17 mouse cellular contexts compared by ENCODE assay signal in genomic region chr19:29610907-29611306, GRCm38 (mm10). TPM values are rescaled to one million over a fixed set of nuclear protein-coding genes. Genes with fewer than 3 reads are reported as not detected.
DNase-seq lines count a peak whose midpoint lies in the region; ATAC-seq and TF ChIP-seq lines count a peak whose summit lies in the region.
"Had no signal": no experiment of that assay in that cellular context is flagged by ENCODE, and none has a peak within 500 bp of the region (broad histone marks: within the 10 kb centered on the region; RNA-seq: fewer than 3 reads in every experiment).

No protein-coding gene starts in this region.

- 80% methylated on average over 10 of the region's 10 CpGs for WGBS in intestine, embryonic 15.5 days
- WGBS in liver, embryonic 13.5 days (ENCODE audit: insufficient replicate concordance) = 43% methylated on average over 10 of the region's 10 CpGs
- WGBS in stomach, embryonic 15.5 days = 78% methylated on average over 10 of the region's 10 CpGs

- 0 out of 2 replicates have a peak overlapping the region, but pooled peaks have one; percentile 37 for H3K27ac ChIP-seq in layer of hippocampus, adult 2 months
- H3K27ac ChIP-seq in intestine, embryonic 15.5 days = no peak overlapping the region
- H3K27ac ChIP-seq in liver, embryonic 13.5 days = peak overlapping the region; percentile 55; the same call in 1 of the 2 replicates
- no peak overlapping the region for H3K27ac ChIP-seq in stomach, embryonic 15.5 days
- H3K27ac ChIP-seq: embryonic facial prominence, embryonic 12.5 days; hindbrain, embryonic 10.5 days; limb, embryonic 15.5 days had no signal

- TF ChIP-seq CTCF in layer of hippocampus, adult 2 months (conservative IDR thresholded peaks at IDR 0.05) = no peak

- no peaks in the 10 kb centered on the region for H3K4me1 ChIP-seq in intestine, embryonic 15.5 days (replicated peaks)
- peaks cover 13% of the 10 kb centered on the region for H3K4me1 ChIP-seq in liver, embryonic 13.5 days (replicated peaks)
- no peaks in the 10 kb centered on the region for H3K4me1 ChIP-seq in stomach, embryonic 15.5 days
- H3K4me1 ChIP-seq: embryonic facial prominence, embryonic 12.5 days; hindbrain, embryonic 10.5 days; limb, embryonic 15.5 days had no signal

- no peak for DNase-seq in layer of hippocampus, adult 2 months (ENCODE audit: low spot score in 2 of 2)
- DNase-seq in layer of hippocampus, postnatal 25 days (ENCODE audit: extremely low spot score in 1 of 2, low spot score in 1 of 2) = no peak
- DNase-seq in liver, embryonic 13.5 days = peak; percentile 51
- no peak for DNase-seq in thymus, postnatal 36 days
- DNase-seq in right cerebral cortex, adult 18-20 months = no peak
- DNase-seq in embryo, embryonic 11 days = no peak
- DNase-seq: adrenal gland, postnatal 36 days; cerebellum, adult 11-12 months; cerebellum, postnatal 36 days; gastrocnemius, postnatal 10 days; thymus, postnatal 25 days had no signal

- H3K4me3 ChIP-seq in layer of hippocampus, adult 2 months = no peak overlapping the region
- no peak overlapping the region for H3K4me3 ChIP-seq in intestine, embryonic 15.5 days (replicated peaks)
- H3K4me3 ChIP-seq in liver, embryonic 13.5 days (replicated peaks) = no peak overlapping the region
- H3K4me3 ChIP-seq in stomach, embryonic 15.5 days (replicated peaks) = no peak overlapping the region
- H3K4me3 ChIP-seq: embryonic facial prominence, embryonic 12.5 days; hindbrain, embryonic 10.5 days; limb, embryonic 15.5 days had no signal

- H3K4me2 ChIP-seq in intestine, embryonic 15.5 days (replicated peaks) = no peak overlapping the region
- H3K4me2 ChIP-seq in liver, embryonic 13.5 days = 0 out of 2 replicates have a peak overlapping the region, but pooled peaks have one; percentile 0
- no peak overlapping the region for H3K4me2 ChIP-seq in stomach, embryonic 15.5 days
- H3K4me2 ChIP-seq: embryonic facial prominence, embryonic 12.5 days; limb, embryonic 15.5 days had no signal

- peaks cover 3% of the 10 kb centered on the region; the same call in 1 of the 2 replicates for H3K36me3 ChIP-seq in intestine, embryonic 15.5 days
- H3K36me3 ChIP-seq in liver, embryonic 13.5 days = peaks cover 48% of the 10 kb centered on the region
- H3K36me3 ChIP-seq in stomach, embryonic 15.5 days = peaks cover 14% of the 10 kb centered on the region

- H3K27me3 ChIP-seq in intestine, embryonic 15.5 days (replicated peaks) = no peaks in the 10 kb centered on the region
- no peaks in the 10 kb centered on the region for H3K27me3 ChIP-seq in liver, embryonic 13.5 days
- no peaks in the 10 kb centered on the region for H3K27me3 ChIP-seq in stomach, embryonic 15.5 days (replicated peaks)
- H3K27me3 ChIP-seq: embryonic facial prominence, embryonic 12.5 days; limb, embryonic 15.5 days had no signal

- H3K9ac ChIP-seq in intestine, embryonic 15.5 days = no peak overlapping the region
- H3K9ac ChIP-seq in liver, embryonic 13.5 days = no peak overlapping the region
- H3K9ac ChIP-seq in stomach, embryonic 15.5 days = no peak overlapping the region
- H3K9ac ChIP-seq: embryonic facial prominence, embryonic 12.5 days; limb, embryonic 15.5 days had no signal

- peak; percentile 83 for ATAC-seq in intestine, embryonic 15.5 days
- ATAC-seq in liver, embryonic 13.5 days (ENCODE audit: low read depth) = peak; percentile 92
- peak; percentile 66; the same call in 1 of the 2 replicates for ATAC-seq in stomach, embryonic 15.5 days (ENCODE audit: insufficient read depth, low FRiP score, low read depth)
- ATAC-seq: CD4-positive, CD25-positive, alpha-beta regulatory T cell, adult 4 months had no signal

- no peaks in the 10 kb centered on the region for H3K9me3 ChIP-seq in intestine, embryonic 15.5 days
- H3K9me3 ChIP-seq in liver, embryonic 13.5 days (replicated peaks) = no peaks in the 10 kb centered on the region
- H3K9me3 ChIP-seq in stomach, embryonic 15.5 days = no peaks in the 10 kb centered on the region
- H3K9me3 ChIP-seq: embryonic facial prominence, embryonic 12.5 days; hindbrain, embryonic 10.5 days; limb, embryonic 15.5 days had no signal

RNA-seq across cellular contexts. Expression of gene Ermp1, which starts 37.3 kb away (rescaled TPM):
- total RNA-seq in layer of hippocampus, adult 2 months (2021) = 10 to 100 TPM; 57.0 to 59.3 TPM
- total RNA-seq in layer of hippocampus, postnatal 25 days (2021) = 10 to 100 TPM; 56.1 to 59.3 TPM
- 9.6 and 10.8 TPM in 2 replicates for polyA plus RNA-seq in intestine, embryonic 15.5 days (2015; fragmentation: Nextera tagmentation; extraction: Ambion mirVana)
- polyA plus RNA-seq in liver, embryonic 13.5 days (2015; fragmentation: Nextera tagmentation; extraction: Ambion mirVana) = 9.0 and 10.9 TPM in 2 replicates
- 14.2 and 15.5 TPM in 2 replicates for polyA plus RNA-seq in stomach, embryonic 15.5 days (2015; fragmentation: Nextera tagmentation; extraction: Ambion mirVana)

Comparison
In these comparisons a context has a peak if more than half of its experiments do, and no peak if none do; other contexts are left out.
1. H3K27ac ChIP-seq: peak in layer of hippocampus, adult 2 months (single experiment) and liver, embryonic 13.5 days (single experiment); none in intestine, embryonic 15.5 days (single experiment) and stomach, embryonic 15.5 days (single experiment).
2. Peak in every context shown above with its lines, with median percentiles within 50 percentile points of each other: ATAC-seq.